Mouse (Mus musculus) E14TG2a.4 (cell line): ENCODE measurements around the gene Sap30bp.

Experiments used
- CTCF ChIP-seq: conservative IDR thresholded peaks from 2 replicates; pipeline ENCODE4 v1.5.1; 2014; ENCODE audit warnings: low read length
- NANOG ChIP-seq: IDR thresholded peaks from 2 replicates; pipeline ENCODE4 v1.6.1; 2014; ENCODE audit warnings: borderline replicate concordance, low read length, mixed read lengths
- POU5F1 ChIP-seq: IDR thresholded peaks from 2 replicates; pipeline ENCODE4 v1.6.1; 2014; ENCODE audit warnings: low read length, borderline replicate concordance

- TF ChIP-seq CTCF = no peak
- TF ChIP-seq POU5F1 = no peak
- no peak for TF ChIP-seq NANOG
These were observed 46.6 kb upstream of the Sap30bp start for GRCm38 (mm10) chr11:115886446-115886845.
